Mouse (Mus musculus) R1 (cell line): ENCODE measurements around the gene Cym.
A peak's percentile ranks its signal among the peaks of the same experiment; 100 is the strongest.

Source experiments
- DNase-seq: peaks from one replicate; pipeline ENCODE4 v3.0.0-alpha.2; 2018; ENCODE audit warnings: low read depth, low spot score

Cym gene

DNA sequence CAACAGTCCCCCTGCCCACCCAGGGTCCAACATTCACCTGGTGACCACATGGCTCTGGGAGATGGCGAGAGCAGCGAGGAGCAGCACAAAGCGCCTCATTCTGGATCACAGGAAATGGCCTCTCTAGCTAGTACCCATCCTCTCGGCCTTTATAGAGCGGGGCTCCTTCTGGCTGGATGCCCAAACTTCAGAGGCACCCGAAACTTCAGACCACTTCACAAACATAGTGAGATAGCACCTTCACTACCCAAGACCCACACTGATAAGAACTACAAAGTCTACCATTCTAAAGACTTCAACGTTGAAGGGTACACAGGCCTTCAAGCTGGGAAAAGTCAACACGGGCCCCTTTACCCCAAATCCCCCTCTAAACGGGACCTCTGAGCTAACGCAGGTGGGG, at the start of gene Cym:
Cym (minus strand) TSS at position 125 of the 400 bp plus-strand sequence.
- DNase-seq: no peak

DNA sequence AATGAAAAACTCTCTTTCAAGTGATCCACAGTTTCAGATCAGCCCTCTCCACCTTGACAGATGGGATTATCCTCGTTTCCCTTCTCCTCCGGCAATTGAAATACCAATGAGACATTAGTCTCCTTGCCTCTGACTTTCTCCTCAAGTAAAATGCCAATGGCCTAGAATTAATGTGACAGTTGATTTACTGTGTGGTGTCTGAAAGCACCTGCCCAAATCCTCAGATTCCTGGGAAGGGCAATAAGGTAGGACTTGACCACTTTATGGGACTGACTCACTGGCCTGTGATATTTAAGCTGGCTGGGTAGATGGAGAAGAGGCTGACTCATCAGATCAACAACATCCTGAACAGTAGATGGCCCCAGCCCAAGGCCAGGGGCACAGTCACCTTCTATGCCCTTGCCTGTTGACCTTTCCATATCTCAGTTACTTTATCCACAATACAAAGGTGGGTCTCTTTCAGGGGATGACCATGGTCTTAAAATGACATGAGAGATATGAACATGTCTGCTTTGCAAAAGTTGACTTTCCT, 45.3 kb upstream of the Cym start:
- no peak for DNase-seq

DNA sequence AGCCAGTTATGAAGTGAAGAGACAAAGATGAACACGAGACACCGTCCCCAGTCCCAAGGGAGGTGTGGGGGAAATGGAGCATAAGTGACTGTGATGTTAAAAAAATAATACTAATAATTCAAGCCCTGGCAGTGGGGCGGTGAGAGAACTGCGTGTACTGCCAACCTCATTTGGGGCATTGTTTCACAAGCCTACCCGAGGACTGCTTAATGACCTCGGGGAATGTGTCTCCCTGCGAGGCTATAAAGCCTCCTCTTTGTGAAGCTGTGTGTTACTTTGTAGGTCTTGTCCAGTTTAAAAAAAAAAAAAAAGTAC, 40.3 kb upstream of the Cym start:
- DNase-seq: no peak

DNA sequence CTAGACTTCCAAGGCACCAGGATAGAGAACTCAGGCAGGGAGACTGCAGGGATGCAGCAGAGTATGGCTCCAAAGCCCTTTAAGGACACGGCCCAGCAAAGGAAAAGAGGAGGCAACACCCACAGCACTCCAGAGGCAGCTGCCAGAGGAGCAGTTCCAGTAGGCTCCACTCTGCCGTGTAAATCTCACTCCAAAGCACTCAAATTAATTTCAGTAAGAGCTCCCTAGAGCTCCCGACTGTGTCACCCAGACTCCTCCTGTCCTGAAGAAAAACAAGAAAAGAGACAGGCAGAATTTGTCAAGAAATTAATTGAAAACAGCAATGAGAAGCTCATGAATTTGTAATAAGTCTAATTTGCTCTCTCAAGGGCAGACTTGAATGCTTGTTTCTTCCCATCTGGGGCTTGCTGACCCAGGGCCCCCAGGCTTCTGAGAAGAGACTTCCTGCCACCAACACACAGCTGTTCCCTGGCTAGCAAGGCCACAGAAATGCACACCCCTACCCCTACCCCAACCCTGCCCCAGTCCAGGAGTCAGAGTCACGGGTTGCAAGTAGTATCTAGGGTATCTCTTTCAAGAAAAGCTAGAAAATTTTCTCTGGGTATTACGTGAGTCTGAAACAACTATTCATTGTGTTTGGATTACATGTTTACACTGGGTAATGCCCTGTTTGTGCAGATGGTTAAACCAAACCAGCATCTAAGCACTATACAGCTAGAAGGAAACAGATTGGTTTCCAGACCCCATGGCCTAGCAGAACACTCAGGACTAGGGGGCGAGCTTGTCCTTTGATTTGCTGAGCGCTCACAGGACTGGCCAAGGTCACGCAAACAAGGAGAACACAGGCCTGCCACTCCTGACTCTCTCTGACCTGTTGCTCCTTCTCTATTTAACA, 39.7 kb upstream of the Cym start:
- DNase-seq: no peak

DNA sequence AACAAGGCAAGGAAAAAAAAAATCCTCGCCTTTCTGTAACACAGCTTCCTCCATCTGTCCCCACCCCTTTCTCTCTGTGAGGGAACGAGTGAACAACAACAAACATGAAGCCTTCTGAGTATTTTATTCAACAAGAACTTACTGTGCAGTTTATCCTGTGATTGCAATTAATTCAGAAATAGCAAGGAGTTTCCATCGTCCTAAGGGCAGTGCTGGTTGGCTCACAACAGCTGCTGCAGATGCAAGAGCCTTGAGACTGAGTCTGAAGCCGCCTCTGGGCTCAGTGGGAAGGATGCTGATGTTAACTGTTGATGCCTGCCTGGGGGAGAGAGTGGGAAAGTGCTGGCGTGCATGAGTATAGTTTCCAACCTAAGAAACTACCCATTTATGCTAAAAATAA, 36.4 kb upstream of the Cym start:
- no peak for DNase-seq

DNA sequence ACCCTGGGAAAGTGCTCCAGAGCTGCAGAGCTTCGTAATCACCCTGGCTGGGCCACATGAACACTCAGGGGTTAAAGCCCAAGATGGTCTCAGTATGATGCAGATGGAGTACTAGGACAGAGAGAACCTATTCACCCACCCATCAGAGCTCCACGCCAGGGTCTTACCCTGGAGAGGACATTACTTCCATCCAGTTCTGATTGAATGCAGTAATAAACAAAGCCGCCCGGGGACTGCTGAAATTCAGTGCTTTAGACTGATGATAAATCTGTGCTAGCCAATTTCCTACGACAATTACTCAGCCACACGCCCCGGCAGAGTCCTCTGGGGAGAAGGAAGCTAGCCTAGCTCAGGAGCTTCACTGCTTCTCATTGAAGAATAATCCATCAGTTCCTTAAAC, 35.2 kb upstream of the Cym start:
- no peak for DNase-seq

DNA sequence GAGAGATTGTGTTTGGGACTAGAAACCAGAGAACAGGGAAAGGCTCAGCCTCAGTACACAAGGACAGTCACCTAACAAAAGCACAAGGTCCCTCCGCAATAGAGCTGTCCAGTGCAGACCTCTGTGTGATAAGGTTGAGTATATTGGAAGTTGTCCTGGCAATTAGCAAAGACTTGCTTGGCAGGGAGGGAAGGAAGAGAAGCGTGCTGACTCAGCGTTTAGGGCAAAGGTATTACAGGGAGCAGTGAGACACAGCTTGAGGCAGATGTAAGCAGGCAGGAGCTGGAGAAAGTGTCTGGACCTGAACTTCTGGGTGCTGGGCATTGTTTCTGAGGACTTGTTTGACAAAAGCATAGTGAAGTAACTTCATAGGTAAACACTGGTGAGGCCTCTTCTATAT, 34.5 kb upstream of the Cym start:
- DNase-seq: no peak

DNA sequence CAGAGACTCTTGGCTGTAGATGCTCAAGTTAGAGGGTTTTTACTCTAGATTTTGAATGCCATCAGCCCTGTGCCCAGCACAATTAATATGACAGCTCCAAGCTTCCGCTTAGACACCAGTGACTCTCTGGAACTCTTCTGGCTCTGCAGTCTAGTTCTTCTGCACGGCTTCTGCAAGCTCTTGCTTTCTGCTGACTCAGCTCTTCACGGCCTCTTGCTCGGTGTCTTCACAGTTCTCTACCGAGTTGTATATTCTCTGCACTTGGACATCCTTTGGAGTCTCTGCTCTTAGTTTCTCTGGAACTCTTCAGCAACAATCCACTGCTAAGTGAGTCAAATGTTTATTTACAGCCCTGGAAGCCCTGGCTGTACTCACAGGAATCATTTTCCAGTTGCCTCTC, 32.4 kb upstream of the Cym start:
- DNase-seq: no peak

DNA sequence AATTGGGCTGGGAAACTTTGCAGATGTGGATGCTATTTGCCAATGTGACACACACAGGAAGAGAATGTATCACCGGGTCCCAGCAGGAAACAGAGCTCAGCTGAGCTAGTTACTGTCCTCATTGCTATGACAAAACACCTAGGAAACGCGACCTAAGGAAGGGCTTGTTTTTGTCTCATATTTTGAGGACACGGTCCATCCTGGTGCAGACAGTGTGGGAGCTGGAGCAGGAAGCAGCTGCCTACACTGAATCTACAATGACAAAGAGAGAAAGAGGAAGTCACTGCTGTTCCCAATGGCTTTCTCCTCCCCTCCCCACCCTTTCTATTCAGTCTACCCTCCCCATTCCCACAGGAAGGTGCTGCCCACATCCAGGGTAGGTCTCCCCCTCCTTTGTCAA, 30.5 kb upstream of the Cym start:
- no peak for DNase-seq

DNA sequence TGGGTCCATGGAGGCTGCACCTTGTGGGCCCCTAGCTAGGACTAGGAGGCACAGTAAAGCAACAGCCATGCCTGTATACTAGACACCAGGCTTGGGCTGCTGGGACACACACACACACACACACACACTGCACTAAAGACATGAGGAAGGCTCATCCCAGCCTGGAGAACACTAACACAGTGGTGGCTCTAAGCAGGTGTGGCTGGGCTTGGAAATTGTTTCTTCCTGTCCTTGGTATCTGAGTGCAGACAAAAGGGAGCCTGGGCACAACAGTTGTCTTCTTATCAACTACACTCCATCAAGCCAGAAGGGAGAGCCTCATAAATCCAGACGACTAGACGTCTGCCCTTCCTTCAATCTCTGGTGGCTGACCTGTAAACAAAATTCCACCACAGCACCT, 28.8 kb upstream of the Cym start:
- no peak for DNase-seq

DNA sequence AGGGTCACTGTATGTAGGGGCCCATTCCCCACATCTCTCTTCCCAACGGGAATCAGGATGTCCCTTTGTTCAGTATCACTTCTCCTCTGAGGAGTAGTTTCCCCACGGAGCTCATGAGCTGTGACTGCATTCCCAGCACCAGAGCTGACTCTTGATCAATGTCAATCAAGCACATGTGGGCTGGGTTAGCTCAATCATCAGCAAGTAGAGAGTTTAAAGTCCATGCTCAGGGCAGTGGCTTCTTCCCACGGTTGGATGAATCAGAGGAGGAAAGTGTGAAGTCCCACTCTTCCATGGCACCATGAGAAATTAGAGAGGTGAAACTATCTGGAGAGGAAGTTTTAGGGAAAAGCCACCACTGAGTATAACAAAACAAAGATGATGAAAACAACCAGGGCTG, 27.5 kb upstream of the Cym start:
- no peak for DNase-seq

DNA sequence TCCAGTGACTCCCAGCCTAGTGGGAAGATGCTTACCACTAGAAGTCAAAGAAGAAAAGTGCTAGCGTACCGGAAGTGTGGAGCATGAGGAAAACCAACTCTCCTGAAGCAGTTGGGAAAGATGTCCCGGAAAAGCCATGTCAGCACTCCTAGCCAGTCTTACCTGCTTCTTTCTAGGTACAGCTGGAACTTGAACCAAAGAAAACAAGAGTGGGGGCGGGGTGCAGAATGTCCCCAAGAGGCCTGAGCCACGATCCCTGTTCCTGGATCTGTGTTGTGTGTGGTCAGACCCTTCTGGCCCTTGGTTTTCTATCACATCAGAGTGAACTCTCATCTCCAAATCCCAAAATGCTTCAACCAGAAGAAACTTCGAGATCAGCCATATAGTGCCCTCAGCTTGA, 25.3 kb upstream of the Cym start:
- DNase-seq: no peak

DNA sequence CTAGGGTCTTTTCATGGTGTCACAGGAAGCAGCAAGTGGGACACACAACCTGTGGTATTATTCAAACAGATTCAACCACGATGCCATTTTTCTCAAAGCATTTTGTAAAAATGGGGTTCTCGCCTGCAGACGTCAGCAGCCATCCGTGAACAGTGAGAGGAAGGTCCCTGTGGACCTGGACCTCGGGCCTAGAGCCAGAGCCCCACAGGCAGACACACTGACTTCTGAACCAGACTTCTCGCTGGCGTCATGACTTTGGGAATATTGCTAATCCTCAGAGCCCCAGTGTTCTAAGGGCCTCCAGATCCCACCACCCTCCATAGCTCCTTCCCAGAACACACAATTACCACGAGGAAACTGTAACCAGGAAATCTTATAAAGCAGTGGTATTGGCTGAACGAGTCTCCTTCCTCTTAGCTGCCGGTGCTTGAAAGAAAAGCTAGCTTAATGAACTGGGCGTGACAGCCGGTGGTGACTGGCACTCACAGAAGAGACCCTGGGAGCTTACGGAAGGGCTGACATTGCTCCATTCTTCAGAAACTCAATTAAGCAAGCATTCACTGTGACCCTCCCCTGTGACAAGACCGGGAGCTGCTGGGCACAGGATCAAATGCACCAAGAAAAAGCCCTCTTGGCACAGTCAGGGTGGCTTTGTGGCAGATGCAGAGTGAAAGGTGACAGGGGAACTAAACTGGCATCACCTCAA, 20.0 kb upstream of the Cym start:
- DNase-seq: no peak

DNA sequence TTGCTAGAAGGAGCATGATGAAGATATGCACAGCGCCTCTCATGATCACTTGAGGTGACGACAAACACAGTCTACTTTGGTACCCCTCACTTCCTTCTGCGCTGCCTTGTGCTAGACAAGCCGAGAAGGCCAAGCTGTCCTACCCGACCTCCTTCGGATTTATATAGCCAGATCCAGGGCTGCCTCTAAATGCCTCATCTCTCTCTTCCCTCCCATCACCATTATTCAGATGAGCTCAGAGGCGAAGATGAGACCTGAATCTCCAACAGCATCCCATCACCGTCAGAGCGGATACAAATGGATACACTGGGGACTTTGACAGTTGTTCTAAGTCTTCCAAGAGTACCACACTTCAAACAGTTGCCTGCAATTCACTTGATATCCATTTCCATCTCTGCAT, 18.1 kb upstream of the Cym start, which contains the start of gene Prok1:
Prok1 (minus strand) TSS at position 101 of the 400 bp plus-strand sequence.
- DNase-seq: no peak

DNA sequence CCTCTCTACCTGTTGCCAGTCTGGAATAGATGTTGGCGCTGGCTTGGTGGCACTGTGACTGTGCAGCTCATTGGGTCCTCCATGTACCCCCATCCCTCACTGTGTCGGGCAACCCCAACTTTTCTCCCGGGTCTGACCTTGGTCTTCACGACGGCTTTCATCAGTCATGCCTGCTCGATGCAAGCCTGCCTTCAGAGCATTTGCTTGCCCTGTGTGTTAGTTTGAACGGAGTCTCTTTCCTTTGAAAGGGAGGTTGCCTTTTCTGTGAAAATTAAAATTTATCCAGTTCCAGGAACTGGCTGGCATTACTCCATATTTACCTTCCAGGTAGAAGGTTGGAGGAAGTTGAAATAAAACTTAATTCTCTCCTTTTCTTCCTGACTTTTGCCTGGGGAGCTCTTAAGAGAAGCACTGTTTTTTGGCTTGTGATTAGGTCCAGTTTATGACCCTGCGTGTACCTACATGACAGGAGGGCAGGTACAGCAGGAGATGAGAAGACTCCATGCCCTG, 17.0 kb upstream of the Cym start:
- no peak for DNase-seq

DNA sequence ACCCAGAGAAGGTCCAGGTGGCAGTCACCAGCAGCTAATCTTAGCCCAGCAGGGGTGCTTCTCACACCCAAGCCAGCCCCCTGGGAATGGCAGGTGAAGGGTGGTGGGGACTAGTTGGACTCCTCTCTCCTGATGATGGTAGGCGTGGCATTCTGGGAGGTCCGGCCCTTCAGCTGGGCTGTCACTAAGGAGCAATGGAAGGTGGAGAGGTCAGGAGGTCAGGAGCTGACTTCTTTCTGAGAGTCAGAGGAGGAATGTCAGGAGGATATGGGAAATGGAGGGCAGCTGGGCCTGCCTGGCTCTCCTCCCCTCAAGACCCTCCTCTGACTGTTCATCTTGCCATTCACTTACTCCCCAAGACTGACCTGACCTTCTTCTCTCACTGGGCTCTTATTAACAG, 16.5 kb upstream of the Cym start:
- DNase-seq: no peak

DNA sequence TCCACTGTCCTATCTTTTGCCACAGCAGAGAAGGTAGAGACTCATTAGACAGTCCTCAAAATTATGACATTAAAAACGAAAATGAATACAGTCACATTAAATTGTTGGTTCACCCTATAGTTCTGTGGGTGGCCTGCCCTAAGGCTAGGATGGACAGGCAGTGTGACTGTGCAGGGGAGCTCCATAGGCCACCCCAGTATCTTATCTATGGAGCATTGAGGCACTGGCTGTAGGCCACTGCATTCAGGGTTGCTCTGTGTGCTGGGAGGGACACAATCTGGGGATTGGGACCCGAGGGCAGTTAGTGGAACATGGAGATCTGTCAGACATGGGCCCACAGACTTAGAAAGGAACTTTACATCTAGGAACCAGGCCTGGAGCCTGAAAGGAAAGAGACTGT, 12.4 kb upstream of the Cym start:
- no peak for DNase-seq

DNA sequence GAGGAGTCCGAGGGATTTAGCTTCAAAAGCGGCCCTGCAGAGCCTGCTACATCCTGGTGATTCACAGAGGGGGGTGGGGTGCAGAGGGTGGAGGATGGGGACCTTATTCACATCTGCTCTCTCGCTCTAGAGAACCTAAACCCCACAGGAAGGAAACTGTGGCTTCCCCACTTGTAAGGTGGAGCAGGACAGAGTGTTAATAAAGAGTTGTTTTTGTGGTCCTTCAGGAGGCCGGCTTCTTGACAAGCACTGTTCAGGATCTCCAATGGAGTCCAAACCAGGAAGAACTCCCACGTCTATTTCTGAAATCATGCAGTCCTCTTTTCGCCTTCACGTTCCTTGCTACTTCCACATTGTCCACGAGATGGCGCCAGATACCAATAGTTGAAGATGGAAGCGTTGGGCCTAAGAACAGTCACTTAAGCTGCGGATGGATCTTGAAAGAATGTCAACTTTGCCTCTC, 11.8 kb upstream of the Cym start:
- DNase-seq: peak; percentile 78

DNA sequence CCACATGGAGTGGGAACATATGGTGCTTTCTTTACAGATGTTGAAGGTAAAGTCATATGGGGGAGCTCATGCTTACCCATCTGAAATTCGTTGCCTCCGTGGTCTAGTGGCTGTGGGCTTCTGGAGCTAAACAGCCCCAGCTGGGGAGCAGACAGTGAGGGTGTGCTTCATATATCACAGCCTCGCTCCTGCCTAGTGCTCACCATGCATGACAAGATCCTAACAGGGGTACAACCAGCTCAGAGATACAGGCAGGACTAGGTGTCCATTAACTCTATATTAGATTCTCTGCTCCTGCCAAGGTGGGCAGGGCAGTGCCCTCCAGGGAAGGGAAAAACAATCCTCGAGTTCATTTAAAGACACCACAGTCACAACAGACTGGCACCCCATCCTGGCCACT, 9.7 kb upstream of the Cym start:
- DNase-seq: no peak

DNA sequence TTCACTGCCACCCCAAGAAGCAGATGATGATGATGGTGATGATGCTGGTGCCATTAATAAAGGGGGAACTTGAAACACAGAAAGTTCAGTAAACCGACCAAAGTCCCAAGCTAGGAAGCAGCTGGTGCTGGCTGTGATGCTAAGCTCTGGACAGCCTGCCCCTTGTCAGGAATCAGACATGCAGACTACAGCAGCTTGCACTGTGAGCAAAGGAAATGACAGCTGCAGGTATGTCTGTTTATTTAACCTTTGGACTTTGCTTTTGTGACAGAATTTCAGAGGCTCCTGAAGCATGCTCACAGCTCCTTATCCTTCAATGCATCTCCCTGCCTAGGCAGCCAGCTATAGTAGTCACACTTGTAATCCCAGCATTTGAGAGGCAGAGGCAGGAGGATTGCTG, 9.0 kb upstream of the Cym start, which contains the start of gene A630076J17Rik:
A630076J17Rik (plus strand) TSS at position 88 of the 400 bp plus-strand sequence.
- no peak for DNase-seq

DNA sequence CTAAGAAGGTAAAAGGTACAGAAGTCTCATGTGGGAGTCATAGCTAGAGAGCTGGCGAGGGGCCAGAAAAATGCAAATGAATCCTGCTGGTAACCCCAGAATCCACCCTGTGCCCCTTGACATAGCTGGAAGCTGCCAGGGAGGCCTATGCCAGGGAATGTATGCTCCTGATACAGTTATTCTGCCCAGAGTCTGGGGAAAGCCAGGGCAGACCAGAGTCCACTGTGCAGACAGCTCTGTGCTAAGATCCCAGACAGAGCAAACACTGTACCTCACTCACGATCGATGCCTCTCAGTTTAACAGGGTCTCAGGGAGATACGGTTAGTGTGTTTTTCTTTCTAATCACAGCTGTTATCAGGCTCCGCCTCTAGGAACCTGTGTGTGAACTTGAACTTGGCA, 8.3 kb upstream of the Cym start:
- no peak for DNase-seq

DNA sequence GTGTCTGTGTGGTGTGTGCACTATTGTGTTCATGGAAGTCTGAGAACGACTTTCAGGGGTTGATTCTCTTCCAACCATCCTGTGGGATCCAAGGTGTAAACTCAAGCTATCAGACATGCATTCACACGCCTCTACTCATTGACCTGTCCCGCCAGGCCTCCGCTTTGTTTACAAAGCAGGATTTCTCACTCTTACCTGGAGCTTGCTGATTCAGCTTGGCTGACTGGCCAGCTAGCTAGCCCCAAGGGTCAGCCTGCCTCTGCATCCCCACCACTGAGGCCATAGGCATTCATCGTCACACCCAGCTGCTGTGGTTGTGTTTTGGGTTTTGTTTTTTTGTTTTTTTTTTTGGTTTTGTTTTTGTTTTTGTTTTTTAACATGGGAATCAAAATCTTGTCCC, 7.7 kb upstream of the Cym start:
- no peak for DNase-seq

DNA sequence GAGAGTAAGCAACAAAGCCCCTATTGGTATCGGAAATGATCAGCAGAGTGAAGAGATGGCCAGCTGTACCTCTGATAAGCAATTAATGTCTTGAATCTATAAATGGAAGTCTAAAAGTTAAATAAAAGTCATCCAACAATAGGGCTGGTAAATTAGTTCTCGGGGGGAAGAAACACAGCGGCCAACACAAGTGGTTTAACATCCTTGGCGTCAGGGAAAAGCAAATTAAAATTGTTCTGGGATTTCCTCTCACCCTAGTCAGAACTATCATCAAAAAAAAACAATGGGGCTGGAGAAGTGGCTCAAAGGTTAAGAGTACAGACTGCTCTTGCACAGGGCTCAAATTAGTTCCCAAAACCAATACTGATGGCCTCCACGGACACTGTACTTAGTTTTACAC, 4.3 kb upstream of the Cym start:
- no peak for DNase-seq
